Mouse (Mus musculus) lung, embryonic 14.5 days (tissue): Measurements from ENCODE around the gene Maats1. TPM values are rescaled to one million over a fixed set of nuclear protein-coding genes. Genes with fewer than 3 reads are reported as not detected.
A peak's percentile ranks its signal among the peaks of the same experiment; 100 is the strongest.

Source experiments
- ATAC-seq: fragments of 200-750 bp; cut with Nextera tagmentation; 2 replicates; pipeline ENCODE4 v1.8.0; 2017; ENCODE audit warnings: mild to moderate bottlenecking, moderate TSS enrichment, moderate library complexity; ENCODE audit not compliant: insufficient read depth
- DNase-seq: peaks from one replicate; pipeline ENCODE4 v3.0.0-alpha.2; 2015
- H3K27ac ChIP-seq: fragments of 300-500 bp; sonication (generic); 2 replicates; pipeline ENCODE4 v1.5.1; 2014; ENCODE audit warnings: low read depth, mild to moderate bottlenecking, moderate library complexity
- H3K27me3 ChIP-seq: fragments of 300-500 bp; sonication (generic); 2 replicates; pipeline ENCODE4 v1.6.1; 2014; ENCODE audit warnings: low read length, control low read depth; ENCODE audit not compliant: insufficient read depth
- H3K36me3 ChIP-seq: fragments of 300-500 bp; sonication (generic); 2 replicates; pipeline ENCODE4 v1.6.1; 2014; ENCODE audit warnings: control low read depth; ENCODE audit not compliant: insufficient read depth
- H3K4me1 ChIP-seq: fragments of 300-500 bp; sonication (generic); 2 replicates; pipeline ENCODE4 v1.6.1; 2014; ENCODE audit warnings: antibody characterized with exemption, control low read depth; ENCODE audit not compliant: insufficient read depth
- H3K4me2 ChIP-seq: fragments of 300-500 bp; sonication (generic); 2 replicates; pipeline ENCODE4 v1.6.1; 2014; ENCODE audit warnings: mild to moderate bottlenecking
- H3K4me3 ChIP-seq: fragments of 300-500 bp; sonication (generic); 2 replicates; pipeline ENCODE4 v1.5.1; 2014; ENCODE audit warnings: low read depth, low read length
- H3K9ac ChIP-seq: fragments of 300-500 bp; sonication (generic); 2 replicates; pipeline ENCODE4 v1.6.1; 2014
- H3K9me3 ChIP-seq: fragments of 300-500 bp; sonication (generic); 2 replicates; pipeline ENCODE4 v1.6.1; 2016; ENCODE audit warnings: low read depth, low read length, control low read depth
- CTCF ChIP-seq: IDR thresholded peaks from 2 replicates; pipeline ENCODE4 v1.5.1; 2016; ENCODE audit warnings: antibody characterized with exemption, low read depth
- WGBS: fragments of 180-500 bp; shearing (Covaris S2); extraction: QIAGEN DNeasy Blood & Tissue Kit; methylation state at CpG from one replicate; pipeline ENCODE4 v1.1.7; 2014; 5-methylcytosine and 5-hydroxymethylcytosine counted together
- polyA plus RNA-seq: library from polyadenylated mRNA; unstranded; fragments of >200 nt; fragmentation: Nextera tagmentation; extraction: Ambion mirVana; gene quantifications from 2 replicates; pipeline ENCODE4 v1.2.1, GENCODE M21; 2014

Gene Maats1
- polyA plus RNA-seq, 1 experiment from 2014 or later, result 0.12 TPM

DNA sequence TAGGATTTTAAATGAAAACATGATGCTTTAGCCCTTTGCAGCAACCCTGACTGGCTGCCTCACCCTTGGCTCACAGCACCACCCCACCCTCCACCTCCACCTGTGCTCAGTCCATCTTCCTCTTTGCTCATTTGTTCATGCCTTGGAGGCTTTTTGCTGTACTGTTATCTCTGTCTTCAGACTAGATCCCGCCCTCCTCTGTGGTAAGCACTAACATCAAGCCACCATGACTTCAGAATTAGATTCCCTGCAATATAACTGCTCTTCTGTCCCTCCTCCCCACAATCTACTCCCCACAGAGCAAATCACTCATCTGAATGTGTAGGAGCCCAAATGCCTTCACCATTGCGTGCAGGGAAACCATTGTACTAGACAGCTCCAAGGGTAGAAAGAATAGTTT, 41.7 kb upstream of the Maats1 start:
- WGBS, result 90% methylated on average over 2 of the region's 2 CpGs
- DNase-seq (no peak), ATAC-seq (no peak)
- no peak overlapping the region for H3K27ac ChIP-seq
- H3K4me1 ChIP-seq, result no peaks in the 10 kb centered on the region
- no peak overlapping the region for H3K9ac ChIP-seq
- H3K36me3 ChIP-seq, result no peaks in the 10 kb centered on the region
- no peak overlapping the region for H3K4me2 ChIP-seq
- H3K27me3 ChIP-seq, result no peaks in the 10 kb centered on the region
- TF ChIP-seq CTCF, result no peak
- H3K9me3 ChIP-seq, result no peaks in the 10 kb centered on the region
- H3K4me3 ChIP-seq, result no peak overlapping the region

DNA sequence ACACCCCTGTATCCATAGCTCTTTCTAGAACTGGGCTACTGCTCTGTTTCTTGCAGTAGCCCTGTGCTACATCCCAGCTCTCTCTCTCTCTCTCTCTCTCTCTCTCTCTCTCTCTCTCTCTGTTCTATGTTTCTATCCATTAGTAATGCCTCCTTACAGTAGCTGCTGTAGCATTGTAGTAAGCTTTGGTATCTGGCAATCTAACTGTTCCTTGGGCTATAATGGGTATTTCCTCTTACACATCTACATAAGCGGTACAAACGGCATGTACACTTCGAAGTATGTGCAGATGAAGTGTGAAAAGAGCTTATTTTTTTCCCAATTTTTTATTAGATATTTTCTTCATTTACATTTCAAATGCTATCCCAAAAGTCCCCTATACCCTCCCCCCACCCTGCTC, 38.0 kb upstream of the Maats1 start:
- TF ChIP-seq CTCF, result no peak
- no peaks in the 10 kb centered on the region for H3K27me3 ChIP-seq
- 86% methylated on average over 3 of the region's 3 CpGs for WGBS

DNA sequence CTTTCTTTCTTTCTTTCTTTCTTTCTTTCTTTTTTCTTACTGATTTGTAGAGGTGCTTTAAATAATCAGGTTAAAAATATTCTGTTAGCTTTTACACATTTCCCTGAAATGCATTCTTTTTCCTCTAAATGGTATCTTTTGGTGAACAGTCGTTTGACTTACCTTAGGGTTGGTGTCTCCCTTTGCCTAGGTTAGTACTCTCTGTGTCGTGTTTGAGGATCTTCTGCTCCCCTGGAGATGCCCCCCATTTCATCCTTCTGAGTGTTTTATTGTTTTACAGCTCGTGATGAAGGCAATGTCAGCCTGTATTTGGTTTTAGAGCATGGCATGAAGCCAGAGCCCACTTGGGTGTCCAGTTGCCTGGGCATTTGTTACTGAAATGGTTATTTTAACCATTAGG, 37.5 kb upstream of the Maats1 start:
- Histone ChIP-seq H3K9me3 (no peaks in the 10 kb centered on the region), H3K4me1 (no peaks in the 10 kb centered on the region), H3K27ac (no peak overlapping the region), H3K27me3 (no peaks in the 10 kb centered on the region), H3K9ac (no peak overlapping the region), H3K4me2 (no peak overlapping the region), H3K4me3 (no peak overlapping the region), H3K36me3 (no peaks in the 10 kb centered on the region)
- WGBS, result 41% methylated on average over 3 of the region's 3 CpGs
- TF ChIP-seq CTCF, result no peak
- ATAC-seq (no peak), DNase-seq (no peak)

More for the DNA sequence above, 38.0 kb upstream of the Maats1 start:
- H3K4me1 ChIP-seq, result no peaks in the 10 kb centered on the region
- no peaks in the 10 kb centered on the region for H3K36me3 ChIP-seq
- no peak overlapping the region for H3K27ac ChIP-seq
- no peak overlapping the region for H3K4me2 ChIP-seq
- H3K9ac ChIP-seq, result no peak overlapping the region
- ATAC-seq (no peak), DNase-seq (no peak)
- no peak overlapping the region for H3K4me3 ChIP-seq
- H3K9me3 ChIP-seq, result no peaks in the 10 kb centered on the region

DNA sequence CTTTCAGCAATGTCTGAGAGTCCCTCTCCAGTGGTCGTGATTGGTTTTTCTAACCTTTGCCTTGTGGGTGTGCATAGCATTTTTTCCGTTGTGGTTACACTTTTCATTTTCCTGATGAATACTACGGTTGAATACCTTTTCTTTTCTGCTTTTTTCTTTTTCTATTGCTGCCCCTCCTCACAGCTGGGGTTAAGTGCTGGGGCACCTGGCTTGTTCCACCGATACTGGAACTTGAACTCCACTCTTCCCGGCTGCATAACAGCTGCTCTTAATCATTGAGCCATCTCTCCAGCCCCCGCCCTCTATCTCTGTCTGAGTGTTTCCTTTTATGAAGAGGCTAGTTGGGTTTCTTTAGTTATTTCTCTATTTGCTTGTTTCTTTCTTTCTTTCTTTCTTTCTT, 37.1 kb upstream of the Maats1 start:
- ATAC-seq (no peak), DNase-seq (no peak)
- Histone ChIP-seq H3K4me2 (no peak overlapping the region), H3K4me3 (no peak overlapping the region), H3K36me3 (no peaks in the 10 kb centered on the region), H3K27ac (no peak overlapping the region), H3K4me1 (no peaks in the 10 kb centered on the region), H3K9me3 (no peaks in the 10 kb centered on the region), H3K9ac (no peak overlapping the region), H3K27me3 (no peaks in the 10 kb centered on the region)
- no peak for TF ChIP-seq CTCF
- WGBS, result 17% methylated on average over 6 of the region's 6 CpGs

DNA sequence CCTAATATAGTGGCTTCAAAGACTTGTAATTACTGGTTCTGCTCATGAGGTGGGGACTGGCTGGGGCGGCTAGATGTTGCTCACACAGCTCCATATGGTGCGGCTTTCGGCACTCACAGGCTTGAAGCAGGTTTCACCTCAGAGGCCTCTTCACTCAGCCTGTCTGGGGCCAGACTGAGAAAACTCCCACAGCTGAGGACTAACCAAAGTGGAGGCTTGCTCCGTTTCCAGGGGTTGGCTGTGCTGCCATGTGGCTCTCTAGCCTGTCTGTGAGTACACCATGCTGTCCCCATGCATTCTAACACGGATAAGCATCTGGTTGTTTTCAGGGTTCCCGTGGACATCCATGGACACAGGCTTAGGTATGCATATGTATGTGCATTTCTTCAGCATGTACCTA, 36.6 kb upstream of the Maats1 start:
- no peaks in the 10 kb centered on the region for H3K36me3 ChIP-seq
- no peak for TF ChIP-seq CTCF
- H3K4me2 ChIP-seq, result no peak overlapping the region
- ATAC-seq (no peak), DNase-seq (no peak)
- no peak overlapping the region for H3K27ac ChIP-seq
- 76% methylated on average over 6 of the region's 6 CpGs for WGBS
- H3K9ac ChIP-seq, result no peak overlapping the region
- no peaks in the 10 kb centered on the region for H3K9me3 ChIP-seq
- no peak overlapping the region for H3K4me3 ChIP-seq
- no peaks in the 10 kb centered on the region for H3K27me3 ChIP-seq
- H3K4me1 ChIP-seq, result no peaks in the 10 kb centered on the region

DNA sequence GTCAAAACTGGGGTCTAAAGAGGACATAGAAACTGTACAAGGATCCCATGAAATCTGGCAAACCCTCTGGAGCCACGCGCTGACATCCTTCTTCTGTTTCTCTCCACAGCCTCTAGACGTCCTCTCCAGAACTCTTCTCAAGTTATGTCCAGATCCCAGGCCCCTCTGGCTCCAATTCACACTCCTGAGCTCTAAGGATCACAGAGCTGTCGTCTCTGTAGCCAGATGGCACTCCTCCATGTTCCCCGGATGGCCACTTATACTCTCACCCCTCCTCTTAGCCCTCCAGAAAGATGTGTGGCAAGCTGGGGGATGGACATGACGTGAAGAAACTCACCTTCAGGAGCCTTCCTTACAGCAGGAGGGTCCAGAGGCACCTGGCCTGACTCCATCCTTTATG, 35.6 kb upstream of the Maats1 start:
- no peaks in the 10 kb centered on the region for H3K4me1 ChIP-seq
- no peak for TF ChIP-seq CTCF
- ATAC-seq (no peak), DNase-seq (no peak)
- H3K27me3 ChIP-seq, result no peaks in the 10 kb centered on the region
- H3K9ac ChIP-seq, result no peak overlapping the region
- H3K27ac ChIP-seq, result no peak overlapping the region
- H3K4me2 ChIP-seq, result no peak overlapping the region
- WGBS, result 85% methylated on average over 6 of the region's 6 CpGs
- no peaks in the 10 kb centered on the region for H3K9me3 ChIP-seq
- no peak overlapping the region for H3K4me3 ChIP-seq
- no peaks in the 10 kb centered on the region for H3K36me3 ChIP-seq

DNA sequence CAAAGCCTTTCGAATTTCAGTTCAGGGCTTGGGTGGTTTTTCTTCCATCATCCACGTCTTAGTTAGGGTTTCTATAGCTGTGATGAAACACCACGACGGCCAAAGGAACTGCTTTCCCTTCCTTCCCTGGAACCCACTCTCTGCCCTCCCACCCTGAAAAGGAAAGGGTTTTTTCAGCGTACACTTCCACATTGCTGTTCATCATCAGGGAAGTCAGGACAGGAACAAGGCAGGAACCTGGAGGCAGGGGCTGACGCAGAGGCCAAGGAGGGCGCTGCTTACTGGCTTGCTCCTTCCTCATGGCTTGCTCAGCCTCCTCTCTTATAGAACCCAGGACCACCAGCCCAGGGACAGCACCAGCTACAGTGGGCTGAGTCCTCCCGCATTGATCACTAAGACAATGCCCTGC, 34.9 kb upstream of the Maats1 start:
- 48% methylated on average over 8 of the region's 8 CpGs for WGBS
- no peak overlapping the region; the same call in 1 of the 2 replicates for H3K27ac ChIP-seq
- no peaks in the 10 kb centered on the region for H3K27me3 ChIP-seq
- ATAC-seq, result peak; percentile 40; the same call in 1 of the 2 replicates
- H3K9me3 ChIP-seq, result no peaks in the 10 kb centered on the region
- no peaks in the 10 kb centered on the region for H3K36me3 ChIP-seq
- peak overlapping the region; percentile 26 for H3K4me3 ChIP-seq
- no peak for DNase-seq
- TF ChIP-seq CTCF, result no peak
- H3K4me1 ChIP-seq, result no peaks in the 10 kb centered on the region
- H3K9ac ChIP-seq, result peak overlapping the region; percentile 43
- H3K4me2 ChIP-seq, result peak overlapping the region; percentile 58
